Mouse (Mus musculus): Measurements from ENCODE around the gene Pde6c. TPM values are rescaled to one million over a fixed set of nuclear protein-coding genes. Genes with fewer than 3 reads are reported as not detected.

Gene Pde6c
- total RNA-seq, 2 experiments from 2014 or later = 0.08 to 1.9 TPM

Other genes with a start within 250 kb of the Pde6c start
- gene Myof, start 89.2 kb upstream of the Pde6c start, total RNA-seq (2021) = 10 to 100 TPM; 19.7 to 24.6 TPM
- 10 to 100 TPM in 1 of 2 experiments, 1 to 10 TPM in 1; 10.0 to 11.0 TPM for gene Cep55, start 77.8 kb upstream of the Pde6c start, total RNA-seq (2021)
- gene Ffar4, start 35.7 kb upstream of the Pde6c start, total RNA-seq (2021) = 1 to 10 TPM; 3.0 to 3.6 TPM
- gene Rbp4, start 7.5 kb upstream of the Pde6c start, total RNA-seq (2021) = 100 to 1,000 TPM in 1 of 2 experiments, 10 to 100 TPM in 1; 18.3 to 308 TPM
- gene Fra10ac1, start 91.4 kb downstream of the Pde6c start, total RNA-seq (2021) = 10 to 100 TPM; 16.6 to 19.3 TPM
- 1 to 10 TPM; 4.6 to 5.3 TPM for gene Lgi1, start 131.8 kb downstream of the Pde6c start, total RNA-seq (2021)

All from adrenal gland, postnatal 4 days (tissue).